In genomic region chr5:43821538-43821937, GRCm38 (mm10) we compare ENCODE assay signal across 8 mouse cellular contexts. TPM values are rescaled to one million over a fixed set of nuclear protein-coding genes. Genes with fewer than 3 reads are reported as not detected.
DNase-seq lines count a peak whose midpoint lies in the region; ATAC-seq lines count a peak whose summit lies in the region.

Fbxl5 (minus strand) TSS chr5:43821638.

- no peak for DNase-seq in neural tube, embryonic 11.5 days (ENCODE audit: low spot score)
- no peak for DNase-seq in neural tube, embryonic 10.5 days (ENCODE audit: extremely low spot score, low spot score)
- DNase-seq in left cerebral cortex, postnatal 4 days, result no peak
- DNase-seq in frontal cortex, postnatal 36 days (ENCODE audit: low spot score in 2 of 2), result no peak
- no peak for DNase-seq in urinary bladder, postnatal 25 days (ENCODE audit: low spot score)

- no peak within 1 kb of the TSS for H3K27ac ChIP-seq in neural tube, embryonic 11.5 days (ENCODE audit: low read depth, low read length)
- H3K27ac ChIP-seq in embryonic facial prominence, embryonic 15.5 days (replicated peaks), result no peak within 1 kb of the TSS
- no peak within 1 kb of the TSS for H3K27ac ChIP-seq in heart, embryonic 16.5 days (ENCODE audit: low read length)
- no peak within 1 kb of the TSS for H3K27ac ChIP-seq in neural tube, embryonic 15.5 days (replicated peaks)

- no peak within 1 kb of the TSS for H3K4me2 ChIP-seq in neural tube, embryonic 11.5 days (ENCODE audit: low read depth)
- no peak within 1 kb of the TSS for H3K4me2 ChIP-seq in embryonic facial prominence, embryonic 15.5 days (replicated peaks)
- no peak within 1 kb of the TSS for H3K4me2 ChIP-seq in heart, embryonic 16.5 days (ENCODE audit: low read depth, low read length)
- H3K4me2 ChIP-seq in neural tube, embryonic 15.5 days, result no peak within 1 kb of the TSS

- no peaks in the 10 kb centered on the region for H3K27me3 ChIP-seq in neural tube, embryonic 11.5 days (ENCODE audit: control insufficient read depth, insufficient read depth, low read length)
- H3K27me3 ChIP-seq in embryonic facial prominence, embryonic 15.5 days, result no peaks in the 10 kb centered on the region
- no peaks in the 10 kb centered on the region for H3K27me3 ChIP-seq in heart, embryonic 16.5 days (ENCODE audit: control insufficient read depth, insufficient read depth, low read length)
- H3K27me3 ChIP-seq in neural tube, embryonic 15.5 days (replicated peaks), result no peaks in the 10 kb centered on the region

- no peak within 1 kb of the TSS for H3K4me3 ChIP-seq in neural tube, embryonic 11.5 days (ENCODE audit: low read depth, low read length)
- no peak within 1 kb of the TSS for H3K4me3 ChIP-seq in embryonic facial prominence, embryonic 15.5 days (replicated peaks)
- no peak within 1 kb of the TSS for H3K4me3 ChIP-seq in heart, embryonic 16.5 days (ENCODE audit: low read length)
- H3K4me3 ChIP-seq in neural tube, embryonic 15.5 days (replicated peaks), result no peak within 1 kb of the TSS

- 84% methylated on average over 19 of the region's 19 CpGs for WGBS in neural tube, embryonic 11.5 days
- 78% methylated on average over 19 of the region's 19 CpGs for WGBS in embryonic facial prominence, embryonic 15.5 days
- WGBS in heart, embryonic 16.5 days, result 72% methylated on average over 19 of the region's 19 CpGs
- 89% methylated on average over 19 of the region's 19 CpGs for WGBS in neural tube, embryonic 15.5 days

- intact Hi-C loops in left cerebral cortex, postnatal 4 days (cut with DNase I), result no loop called here

- H3K9me3 ChIP-seq in neural tube, embryonic 11.5 days (ENCODE audit: control insufficient read depth, low read length), result no peaks in the 10 kb centered on the region
- no peaks in the 10 kb centered on the region for H3K9me3 ChIP-seq in embryonic facial prominence, embryonic 15.5 days (replicated peaks)
- H3K9me3 ChIP-seq in heart, embryonic 16.5 days (replicated peaks; ENCODE audit: control insufficient read depth, low read length), result no peaks in the 10 kb centered on the region
- no peaks in the 10 kb centered on the region for H3K9me3 ChIP-seq in neural tube, embryonic 15.5 days (replicated peaks)

- no peaks in the 10 kb centered on the region for H3K4me1 ChIP-seq in neural tube, embryonic 11.5 days (ENCODE audit: control insufficient read depth, insufficient read depth, low read length)
- H3K4me1 ChIP-seq in embryonic facial prominence, embryonic 15.5 days, result 0 out of 2 replicates have a peak, but pooled peaks cover 4% of the 10 kb centered on the region
- H3K4me1 ChIP-seq in heart, embryonic 16.5 days (ENCODE audit: control insufficient read depth, insufficient read depth, low read length), result peaks cover 5% of the 10 kb centered on the region; the same call in 1 of the 2 replicates
- no peaks in the 10 kb centered on the region for H3K4me1 ChIP-seq in neural tube, embryonic 15.5 days

- H3K36me3 ChIP-seq in neural tube, embryonic 11.5 days (ENCODE audit: control insufficient read depth, insufficient read depth, low read length), result no peaks in the 10 kb centered on the region
- no peaks in the 10 kb centered on the region for H3K36me3 ChIP-seq in embryonic facial prominence, embryonic 15.5 days
- no peaks in the 10 kb centered on the region for H3K36me3 ChIP-seq in heart, embryonic 16.5 days (ENCODE audit: control insufficient read depth, insufficient read depth)
- H3K36me3 ChIP-seq in neural tube, embryonic 15.5 days, result no peaks in the 10 kb centered on the region

- H3K9ac ChIP-seq in neural tube, embryonic 11.5 days (ENCODE audit: low read length), result no peak within 1 kb of the TSS
- no peak within 1 kb of the TSS for H3K9ac ChIP-seq in embryonic facial prominence, embryonic 15.5 days
- H3K9ac ChIP-seq in heart, embryonic 16.5 days (ENCODE audit: low read length), result no peak within 1 kb of the TSS
- no peak within 1 kb of the TSS for H3K9ac ChIP-seq in neural tube, embryonic 15.5 days (replicated peaks)

- ATAC-seq in neural tube, embryonic 11.5 days (ENCODE audit: insufficient read depth, low FRiP score, low TSS enrichment), result no peak
- ATAC-seq in embryonic facial prominence, embryonic 15.5 days (ENCODE audit: insufficient number of reproducible peaks, low FRiP score, low TSS enrichment, low read depth), result no peak
- ATAC-seq in heart, embryonic 16.5 days (replicated peaks; ENCODE audit: extremely low read depth, insufficient read depth, low FRiP score), result no peak
- no peak for ATAC-seq in neural tube, embryonic 15.5 days (ENCODE audit: low FRiP score)

RNA-seq across cellular contexts. Expression of gene Fbxl5, which starts in this region (rescaled TPM):
- 62.1 and 69.0 TPM in 2 replicates for polyA plus RNA-seq in neural tube, embryonic 11.5 days (2014; fragmentation: Nextera tagmentation; extraction: Ambion mirVana)
- polyA plus RNA-seq in embryonic facial prominence, embryonic 15.5 days (2015; fragmentation: Nextera tagmentation; extraction: Ambion mirVana), result 54.7 and 55.3 TPM in 2 replicates
- polyA plus RNA-seq in heart, embryonic 16.5 days (2015; fragmentation: Nextera tagmentation; extraction: Ambion mirVana), result 48.6 and 50.3 TPM in 2 replicates
- 10 to 100 TPM; 82.4 to 85.1 TPM for total RNA-seq in left cerebral cortex, postnatal 4 days (2021)
- polyA plus RNA-seq in neural tube, embryonic 15.5 days (2015; fragmentation: Nextera tagmentation; extraction: Ambion mirVana), result 73.5 and 74.1 TPM in 2 replicates
